Mouse (Mus musculus) heart, postnatal 0 days (tissue): ENCODE measurements at regions not wholly inside any gene's neighbourhood (a gene's known extent, or its start where the extent isn't known, plus 50 kb on each side); places are given as distances from the start of the nearest gene placed in this dataset.
A peak's percentile ranks its signal among the peaks of the same experiment; 100 is the strongest.

Experiments
- ATAC-seq: fragments of 200-750 bp; cut with Nextera tagmentation; 2 replicates; pipeline ENCODE4 v1.8.0; 2017; ENCODE audit warnings: low read depth, moderate number of reproducible peaks, moderate library complexity; ENCODE audit not compliant: insufficient read depth
- DNase-seq: peaks from one replicate; pipeline ENCODE4 v3.0.0-alpha.2; 2016; ENCODE audit warnings: low spot score
- H3K27ac ChIP-seq: fragments of 300-500 bp; sonication (generic); 2 replicates; pipeline ENCODE4 v1.5.1; 2014; ENCODE audit warnings: low read depth, mild to moderate bottlenecking
- H3K27me3 ChIP-seq: fragments of 300-500 bp; sonication (generic); 2 replicates; pipeline ENCODE4 v1.6.1; 2014; ENCODE audit warnings: low read length, mixed read lengths; ENCODE audit not compliant: control insufficient read depth, insufficient read depth
- H3K36me3 ChIP-seq: fragments of 300-500 bp; sonication (generic); replicated peaks from 2 replicates; pipeline ENCODE4 v1.6.1; 2014; ENCODE audit warnings: low read length, mixed read lengths; ENCODE audit not compliant: control insufficient read depth, insufficient read depth
- H3K4me1 ChIP-seq: fragments of 300-500 bp; sonication (generic); 2 replicates; pipeline ENCODE4 v1.6.1; 2014; ENCODE audit warnings: antibody characterized with exemption; ENCODE audit not compliant: control insufficient read depth, insufficient read depth
- H3K4me2 ChIP-seq: fragments of 300-500 bp; sonication (generic); 2 replicates; pipeline ENCODE4 v1.6.1; 2014; ENCODE audit warnings: low read depth, mild to moderate bottlenecking, low read length, moderate library complexity
- H3K4me3 ChIP-seq: fragments of 300-500 bp; sonication (generic); 2 replicates; pipeline ENCODE4 v1.5.1; 2014; ENCODE audit warnings: low read depth, low read length
- H3K9ac ChIP-seq: fragments of 300-500 bp; sonication (generic); replicated peaks from 2 replicates; pipeline ENCODE4 v1.6.1; 2014; ENCODE audit warnings: low read depth, low read length, mixed read lengths
- H3K9me3 ChIP-seq: fragments of 300-500 bp; sonication (generic); replicated peaks from 2 replicates; pipeline ENCODE4 v1.6.1; 2016; ENCODE audit warnings: low read length; ENCODE audit not compliant: control insufficient read depth
- CTCF ChIP-seq: IDR thresholded peaks from 2 replicates; pipeline ENCODE4 v1.5.1; 2016; ENCODE audit warnings: antibody characterized with exemption, control low read depth, low read depth
- EP300 ChIP-seq: IDR thresholded peaks from 2 replicates; pipeline ENCODE4 v1.6.1; 2016; ENCODE audit warnings: antibody characterized with exemption, low read depth
- WGBS: fragments of 180-500 bp; shearing (Covaris S2); extraction: QIAGEN DNeasy Blood & Tissue Kit; methylation state at CpG from one replicate; pipeline ENCODE4 v1.1.7; 2014; 5-methylcytosine and 5-hydroxymethylcytosine counted together

DNA sequence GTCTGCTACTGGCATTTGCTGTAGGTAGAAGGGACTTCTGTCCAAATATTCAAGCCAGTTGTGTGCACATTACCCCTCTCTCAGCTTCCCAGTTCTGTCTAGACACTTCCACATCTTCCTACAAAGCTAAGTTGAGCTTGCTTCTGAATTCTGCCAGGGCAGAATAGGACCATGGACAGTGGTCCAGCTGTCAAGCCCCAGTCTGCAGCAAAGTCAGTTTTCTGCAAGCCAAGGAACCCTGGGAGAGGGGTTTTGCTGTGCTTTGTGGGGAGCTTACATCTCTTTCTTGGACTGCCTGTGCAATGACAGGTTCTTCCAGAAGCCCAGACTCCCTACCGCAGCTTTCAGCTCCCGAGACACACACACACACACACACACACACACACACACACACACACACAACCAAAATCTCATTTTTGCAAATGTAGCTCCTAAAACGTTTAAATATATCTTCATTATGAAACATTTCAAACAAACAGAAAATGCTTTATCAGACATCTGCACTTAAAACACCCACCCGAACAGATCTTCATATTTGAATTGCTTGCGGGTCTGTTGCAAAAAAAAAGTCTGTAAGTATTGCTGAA is 91.4 kb upstream of the Mkln1 start:
- ATAC-seq (no peak), DNase-seq (no peak)
- WGBS = 59% methylated on average over 5 of the region's 5 CpGs
- no peaks in the 10 kb centered on the region for H3K27me3 ChIP-seq
- no peak for TF ChIP-seq CTCF
- TF ChIP-seq EP300 = no peak
- no peaks in the 10 kb centered on the region for H3K36me3 ChIP-seq
- no peak overlapping the region for H3K27ac ChIP-seq
- no peaks in the 10 kb centered on the region for H3K9me3 ChIP-seq
- no peak overlapping the region for H3K4me2 ChIP-seq
- H3K4me3 ChIP-seq = no peak overlapping the region
- H3K9ac ChIP-seq = no peak overlapping the region
- peaks cover 4% of the 10 kb centered on the region; the same call in 1 of the 2 replicates for H3K4me1 ChIP-seq

DNA sequence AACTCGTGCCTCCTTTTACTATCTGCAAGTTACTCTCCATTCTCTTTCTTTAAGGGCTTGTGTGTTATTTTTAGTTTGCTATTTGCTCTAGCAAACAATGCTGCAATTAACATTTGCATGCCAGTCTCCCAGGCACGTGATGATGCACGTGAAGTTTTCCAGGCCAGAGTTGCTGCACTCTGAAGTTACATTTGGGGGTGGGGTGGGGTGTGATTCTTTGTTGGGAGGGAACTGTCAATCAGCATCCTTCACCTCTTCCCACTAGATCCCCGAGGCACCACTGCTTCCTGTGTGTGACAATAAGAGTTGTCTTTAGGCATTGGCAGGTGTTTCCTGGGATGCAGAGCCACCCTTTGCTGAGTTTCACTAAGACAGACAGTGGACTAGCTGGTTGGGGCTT is 90.6 kb upstream of the Mkln1 start:
- H3K4me3 ChIP-seq = no peak overlapping the region
- 8% methylated on average over 4 of the region's 4 CpGs for WGBS
- no peaks in the 10 kb centered on the region for H3K27me3 ChIP-seq
- no peak overlapping the region for H3K27ac ChIP-seq
- no peak for TF ChIP-seq CTCF
- no peak for TF ChIP-seq EP300
- H3K4me1 ChIP-seq = peaks cover 4% of the 10 kb centered on the region; the same call in 1 of the 2 replicates
- no peaks in the 10 kb centered on the region for H3K9me3 ChIP-seq
- DNase-seq (no peak), ATAC-seq (no peak)
- H3K36me3 ChIP-seq = no peaks in the 10 kb centered on the region
- no peak overlapping the region for H3K9ac ChIP-seq
- no peak overlapping the region for H3K4me2 ChIP-seq

DNA sequence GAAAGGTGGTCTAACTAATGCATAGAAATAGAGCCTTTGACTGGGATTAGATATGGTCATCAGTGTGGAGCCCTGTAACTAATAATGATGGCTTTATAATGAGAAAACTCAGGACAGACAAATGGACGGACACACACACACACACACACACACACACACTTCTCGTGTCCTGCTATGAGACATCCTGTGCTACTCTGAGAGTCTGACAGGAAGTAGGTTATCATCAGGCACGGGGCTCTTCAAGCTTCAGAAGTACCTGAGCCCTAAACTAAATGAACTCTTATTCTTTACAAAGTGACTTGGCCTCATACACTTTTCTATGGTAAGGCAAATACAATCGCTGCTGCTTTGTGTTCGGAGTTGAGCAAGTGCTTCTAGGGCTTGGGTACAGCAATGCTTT is 87.9 kb upstream of the Mkln1 start:
- 69% methylated on average over 5 of the region's 5 CpGs for WGBS
- ATAC-seq = no peak

DNA sequence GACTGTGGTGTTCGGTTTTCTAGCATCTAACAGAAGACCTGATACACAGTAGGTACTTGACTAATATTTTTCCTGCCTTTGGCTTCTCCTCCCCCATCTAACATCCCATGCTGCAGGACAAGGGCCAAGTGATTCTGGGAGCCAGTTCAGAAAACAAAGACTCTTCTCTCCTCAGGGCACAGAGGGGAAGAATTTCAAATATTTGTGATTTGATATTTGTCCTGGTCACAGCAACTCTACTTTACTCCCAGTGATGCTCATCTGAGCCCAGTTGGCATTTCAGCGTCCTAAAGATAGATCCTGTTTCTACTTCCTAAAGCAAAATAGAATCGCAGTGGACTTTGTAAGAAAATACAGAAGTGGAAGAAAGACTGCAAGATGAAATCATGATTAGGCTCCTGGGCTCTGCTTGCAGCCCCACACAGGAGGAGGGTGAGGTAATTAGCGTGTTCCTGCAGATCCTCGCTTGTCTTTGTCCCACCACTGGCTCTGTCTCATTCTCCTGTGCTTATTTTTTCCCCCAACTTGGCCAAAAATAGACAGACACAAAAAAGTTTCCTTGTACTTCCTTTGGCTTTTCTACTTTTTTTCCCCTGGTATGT is 84.6 kb upstream of the Mkln1 start:
- TF ChIP-seq CTCF = no peak
- no peak for TF ChIP-seq EP300
- Histone ChIP-seq H3K4me1 (peaks cover 16% of the 10 kb centered on the region), H3K27me3 (no peaks in the 10 kb centered on the region), H3K36me3 (no peaks in the 10 kb centered on the region), H3K9me3 (no peaks in the 10 kb centered on the region), H3K9ac (no peak overlapping the region), H3K4me2 (no peak overlapping the region), H3K4me3 (no peak overlapping the region), H3K27ac (no peak overlapping the region)
- no peak for ATAC-seq
- no peak for DNase-seq
- WGBS = 39% methylated on average over 5 of the region's 5 CpGs

More for the DNA sequence above, 87.9 kb upstream of the Mkln1 start:
- Histone ChIP-seq H3K9ac (no peak overlapping the region), H3K27me3 (no peaks in the 10 kb centered on the region), H3K27ac (no peak overlapping the region), H3K36me3 (no peaks in the 10 kb centered on the region), H3K4me2 (no peak overlapping the region), H3K4me1 (peaks cover 11% of the 10 kb centered on the region), H3K4me3 (no peak overlapping the region), H3K9me3 (no peaks in the 10 kb centered on the region)
- no peak for TF ChIP-seq CTCF
- TF ChIP-seq EP300 = no peak
- no peak for DNase-seq

DNA sequence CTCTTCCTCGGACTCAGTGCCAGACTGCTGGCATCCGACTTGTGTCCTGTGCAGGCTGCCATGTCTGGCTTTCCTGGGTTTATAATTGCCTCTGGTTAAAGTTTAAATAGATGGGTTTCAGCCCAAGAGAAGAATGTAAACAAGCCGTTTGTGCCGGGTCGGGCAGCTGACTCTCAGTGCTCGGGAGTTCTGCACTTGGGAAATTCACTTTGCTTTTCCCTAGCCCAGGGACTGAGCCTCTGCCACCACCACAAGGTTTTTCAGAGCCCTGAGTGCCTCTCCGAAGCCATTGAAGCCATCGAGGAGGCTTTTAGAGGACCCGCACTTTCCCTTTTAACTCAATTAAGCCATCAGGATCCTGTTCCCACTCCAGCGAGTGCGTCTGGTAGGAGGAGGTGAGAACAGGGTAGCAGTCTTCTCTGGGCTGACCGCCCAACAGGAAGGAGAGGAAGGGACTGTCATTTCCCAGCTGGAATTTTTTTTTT is 80.8 kb upstream of the Mkln1 start:
- peak; percentile 62; the same call in 1 of the 2 replicates for ATAC-seq
- Histone ChIP-seq H3K27me3 (no peaks in the 10 kb centered on the region), H3K4me2 (peak overlapping the region; percentile 52), H3K4me3 (peak overlapping the region; percentile 23), H3K36me3 (no peaks in the 10 kb centered on the region), H3K4me1 (peaks cover 32% of the 10 kb centered on the region), H3K9ac (no peak overlapping the region), H3K9me3 (no peaks in the 10 kb centered on the region), H3K27ac (no peak overlapping the region)
- TF ChIP-seq EP300 (0 out of 2 replicates have a peak, but pooled peaks have one; percentile 19), CTCF (no peak)
- DNase-seq = peak; percentile 52
- 11% methylated on average over 12 of the region's 12 CpGs for WGBS

DNA sequence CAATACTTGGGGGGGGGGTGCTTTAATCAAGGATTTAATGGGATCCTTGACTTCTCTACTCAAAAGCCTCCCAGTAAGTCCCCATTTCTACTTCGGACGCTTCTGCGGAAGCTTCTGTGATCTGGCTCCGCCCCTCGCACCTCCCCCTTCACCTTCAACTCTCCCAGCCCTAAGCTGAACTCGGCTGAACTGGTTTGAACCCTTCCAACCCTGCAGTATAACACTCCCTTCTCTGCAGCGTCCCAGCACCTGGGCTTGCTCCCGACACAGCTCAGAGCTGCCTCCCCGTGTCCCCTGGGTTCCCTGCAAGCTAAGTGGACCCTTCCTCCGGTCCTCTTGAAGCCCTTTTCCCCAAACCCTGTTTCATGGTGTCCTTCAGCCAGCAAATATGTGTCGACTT is 80.0 kb upstream of the Mkln1 start:
- Histone ChIP-seq H3K4me1 (peaks cover 33% of the 10 kb centered on the region), H3K9me3 (no peaks in the 10 kb centered on the region), H3K27ac (no peak overlapping the region), H3K4me2 (peak overlapping the region; percentile 52), H3K9ac (no peak overlapping the region), H3K36me3 (no peaks in the 10 kb centered on the region), H3K27me3 (no peaks in the 10 kb centered on the region), H3K4me3 (peak overlapping the region; percentile 23)
- 4% methylated on average over 11 of the region's 11 CpGs for WGBS
- TF ChIP-seq CTCF (peak; percentile 52), EP300 (no peak)
- DNase-seq = peak; percentile 28
- ATAC-seq = peak; percentile 74
